Mouse (Mus musculus): ENCODE measurements at regions not wholly inside any gene's neighbourhood (a gene's known extent, or its start where the extent isn't known, plus 50 kb on each side); places are given as distances from the start of the nearest gene placed in this dataset.
"Not testable (repeated sequence)": the region's sequence is repeated elsewhere in the genome, so short reads cannot be mapped to it uniquely, and the experiment has no call there.

DNA sequence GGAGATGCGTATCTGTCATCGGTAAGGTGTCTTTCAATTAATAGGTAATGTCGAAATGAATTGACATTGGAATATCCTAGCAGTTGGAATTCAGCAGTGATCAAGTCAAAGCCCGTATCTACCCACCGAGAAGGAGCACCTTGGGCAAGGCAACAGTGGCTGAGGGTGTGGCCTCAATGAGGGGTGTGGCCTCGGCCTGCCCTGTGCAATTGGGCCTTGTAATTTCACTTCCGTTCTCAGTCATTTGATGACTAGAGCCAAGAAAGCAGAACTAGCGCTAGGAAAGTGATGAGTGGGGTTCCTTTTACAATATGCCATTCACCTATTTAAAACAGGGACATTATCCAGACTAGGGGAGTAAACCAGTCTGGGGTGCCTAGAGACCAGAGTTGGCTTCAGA, 77.6 kb downstream of the Elovl4 start:
- Histone ChIP-seq H3K27me3 (ENCODE audit: insufficient read depth, poor library complexity, severe bottlenecking) (no peaks in the 10 kb centered on the region), H3K36me3 (no peaks in the 10 kb centered on the region), H3K4me3 (no peak overlapping the region), H3K27ac (no peak overlapping the region), H3K4me1 (no peaks in the 10 kb centered on the region), H3K9me3 (no peaks in the 10 kb centered on the region)
- no peak for DNase-seq (ENCODE audit: low spot score)
- WGBS = 81% methylated on average over 8 of the region's 8 CpGs

DNA sequence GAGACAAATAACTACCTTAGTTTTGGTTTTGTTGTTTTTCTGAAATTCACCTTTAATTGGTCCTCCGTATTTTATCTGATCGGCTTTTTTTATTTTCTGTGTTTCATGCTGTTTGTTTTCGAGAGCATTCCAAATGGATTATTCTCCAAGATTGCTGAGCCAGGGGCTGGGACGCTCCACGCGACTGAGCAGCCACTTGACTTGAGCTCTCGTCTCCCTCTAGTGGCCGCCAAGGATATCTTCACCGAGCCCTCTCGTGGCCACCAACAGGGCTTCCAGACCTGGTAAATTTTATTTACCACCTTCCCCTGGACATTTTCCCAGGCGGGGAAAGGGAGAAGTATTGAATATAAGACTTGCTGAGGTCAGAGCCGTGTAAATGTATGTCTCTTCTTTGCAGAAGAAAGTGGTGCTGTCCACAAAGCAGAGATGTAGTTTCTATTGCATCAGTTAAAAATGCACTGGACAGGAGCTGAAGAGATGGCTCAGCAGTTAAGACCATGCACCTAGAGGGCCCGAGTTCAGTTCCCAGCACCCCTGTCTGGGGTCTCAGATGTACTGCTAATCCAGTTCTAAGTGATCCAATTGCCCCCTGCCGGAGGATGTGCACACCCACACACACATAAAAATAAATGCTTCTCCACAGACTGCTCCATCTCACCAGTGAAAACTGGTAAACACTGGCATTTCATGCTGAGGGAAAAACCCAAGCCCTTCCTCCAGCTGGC, 78.5 kb downstream of the Elovl4 start:
- Histone ChIP-seq H3K27me3 (ENCODE audit: insufficient read depth, poor library complexity, severe bottlenecking) (no peaks in the 10 kb centered on the region), H3K4me1 (no peaks in the 10 kb centered on the region), H3K27ac (no peak overlapping the region), H3K9me3 (no peaks in the 10 kb centered on the region), H3K4me3 (peak overlapping the region; percentile 51), H3K36me3 (no peaks in the 10 kb centered on the region)
- WGBS = 12% methylated on average over 14 of the region's 14 CpGs
- DNase-seq (ENCODE audit: low spot score) = peak; percentile 85

DNA sequence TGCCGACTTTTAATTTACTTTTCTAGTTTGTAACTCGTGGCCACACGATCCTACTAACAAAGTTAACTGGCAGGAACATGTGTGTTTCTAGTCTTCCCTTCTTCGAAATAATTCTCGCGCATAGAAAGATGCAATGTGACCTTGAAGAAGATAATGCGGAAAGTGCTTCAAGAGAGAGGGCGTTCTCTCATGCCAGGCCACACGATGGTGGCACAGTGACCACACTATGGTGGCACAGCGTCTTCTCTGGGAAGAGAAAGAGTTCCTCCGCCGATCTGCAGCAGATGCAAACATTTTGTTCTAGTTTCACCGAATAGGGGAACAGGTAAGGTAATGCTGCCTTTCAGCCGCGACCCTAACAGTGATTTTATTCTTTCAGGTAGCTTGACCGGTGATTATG, 79.1 kb downstream of the Elovl4 start:
- no peaks in the 10 kb centered on the region for H3K27me3 ChIP-seq (ENCODE audit: insufficient read depth, poor library complexity, severe bottlenecking)
- no peak for DNase-seq (ENCODE audit: low spot score)
- no peaks in the 10 kb centered on the region for H3K36me3 ChIP-seq
- peak overlapping the region; percentile 36; the same call in 1 of the 2 replicates for H3K27ac ChIP-seq
- 40% methylated on average over 16 of the region's 16 CpGs for WGBS
- no peaks in the 10 kb centered on the region for H3K4me1 ChIP-seq
- H3K9me3 ChIP-seq = no peaks in the 10 kb centered on the region
- H3K4me3 ChIP-seq = peak overlapping the region; percentile 51

DNA sequence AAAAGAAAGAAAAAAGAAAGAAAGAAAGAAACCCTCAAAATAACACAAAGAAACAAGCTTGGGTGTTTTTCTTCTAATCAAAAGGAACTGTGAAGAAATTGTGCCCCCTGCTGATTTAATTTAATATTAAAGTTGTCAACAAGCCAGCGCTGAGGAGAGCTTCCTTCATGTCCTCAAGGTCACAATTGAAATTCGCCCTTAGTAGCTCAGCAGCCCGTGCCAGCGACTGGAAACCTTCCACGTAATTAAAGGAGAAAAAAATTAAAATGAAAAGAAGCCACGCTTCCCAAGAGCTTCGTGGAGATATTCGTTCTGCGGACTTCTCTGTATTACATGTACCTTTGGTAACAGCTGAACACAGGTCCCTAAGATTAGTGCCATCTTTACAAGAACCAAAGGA, 80.0 kb downstream of the Elovl4 start:
- Histone ChIP-seq H3K27me3 (ENCODE audit: insufficient read depth, poor library complexity, severe bottlenecking) (no peaks in the 10 kb centered on the region), H3K27ac (no peak overlapping the region), H3K36me3 (no peaks in the 10 kb centered on the region), H3K9me3 (no peaks in the 10 kb centered on the region), H3K4me3 (no peak overlapping the region), H3K4me1 (no peaks in the 10 kb centered on the region)
- DNase-seq (ENCODE audit: low spot score) = no peak
- WGBS = 55% methylated on average over 9 of the region's 9 CpGs

DNA sequence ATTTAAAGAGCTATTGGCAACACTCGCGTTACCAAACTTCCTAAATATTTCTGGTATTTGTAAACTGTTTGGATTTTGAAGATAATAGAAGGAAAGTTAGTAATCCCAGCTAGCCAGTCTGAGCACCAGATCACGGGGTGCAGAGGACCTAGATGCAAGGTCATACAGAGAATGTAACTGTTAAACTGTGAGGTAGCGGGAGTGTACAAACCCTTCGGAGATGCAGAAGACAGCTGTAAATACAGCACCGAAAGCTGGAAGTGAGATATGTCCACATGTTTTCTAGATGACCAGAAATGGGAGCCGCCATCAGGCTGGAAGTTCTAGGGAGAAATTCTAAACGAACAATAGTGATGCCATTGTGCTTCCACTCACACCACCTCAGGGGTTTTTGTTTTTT, 80.5 kb downstream of the Elovl4 start:
- no peaks in the 10 kb centered on the region for H3K27me3 ChIP-seq (ENCODE audit: insufficient read depth, poor library complexity, severe bottlenecking)
- H3K27ac ChIP-seq = no peak overlapping the region
- 69% methylated on average over 8 of the region's 8 CpGs for WGBS
- H3K4me3 ChIP-seq = no peak overlapping the region
- no peaks in the 10 kb centered on the region for H3K36me3 ChIP-seq
- H3K4me1 ChIP-seq = no peaks in the 10 kb centered on the region
- no peak for DNase-seq (ENCODE audit: low spot score)
- no peaks in the 10 kb centered on the region for H3K9me3 ChIP-seq

DNA sequence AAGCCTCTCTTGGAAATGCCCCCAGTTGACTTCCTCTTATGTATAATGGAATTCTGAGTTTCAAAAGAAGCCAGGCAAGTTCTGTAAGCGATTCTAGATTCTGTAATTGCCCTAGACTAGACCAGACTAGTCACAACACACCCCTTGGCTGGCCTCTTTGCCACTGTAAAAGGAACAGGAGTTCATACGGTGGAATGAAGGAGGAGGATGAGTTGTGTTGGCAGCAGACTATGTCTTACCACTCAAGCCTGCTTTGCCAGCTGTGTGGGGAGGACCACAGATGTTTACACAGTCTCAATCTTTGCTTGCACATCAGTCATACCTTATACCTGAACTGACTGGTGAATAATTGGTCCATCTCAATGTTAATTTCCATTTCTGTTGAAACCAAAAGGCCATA, 85.1 kb downstream of the Elovl4 start:
- whole genome bisulfite sequencing = 64% methylated on average over 2 of the region's 2 CpGs
- Histone ChIP-seq H3K27ac (no peak overlapping the region), H3K36me3 (no peaks in the 10 kb centered on the region), H3K9me3 (no peaks in the 10 kb centered on the region), H3K4me1 (peaks cover 21% of the 10 kb centered on the region; the same call in 1 of the 2 replicates), H3K4me3 (no peak overlapping the region), H3K27me3 (ENCODE audit: insufficient read depth, poor library complexity, severe bottlenecking) (no peaks in the 10 kb centered on the region)
- DNase-seq (ENCODE audit: low spot score) = no peak

DNA sequence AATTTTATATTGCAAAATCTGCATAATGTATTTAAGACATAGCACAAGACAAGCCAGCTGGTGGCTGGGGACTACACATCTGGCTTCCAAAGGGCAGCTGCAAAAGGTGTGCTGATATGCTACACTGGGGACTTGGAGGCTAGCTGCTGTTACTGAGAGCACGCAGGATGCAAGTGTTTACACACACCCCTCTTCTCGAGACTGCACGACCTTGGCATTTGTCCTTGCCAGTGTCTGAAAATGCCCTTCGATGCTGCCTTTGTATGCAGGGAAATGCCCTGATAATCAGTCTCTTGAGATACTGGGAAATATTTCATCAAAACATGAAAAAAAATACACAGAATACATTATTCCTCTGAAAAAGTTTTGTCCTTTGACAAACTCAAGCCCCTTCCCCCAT, 86.3 kb downstream of the Elovl4 start:
- no peak overlapping the region for H3K27ac ChIP-seq
- no peaks in the 10 kb centered on the region for H3K9me3 ChIP-seq
- H3K4me3 ChIP-seq = no peak overlapping the region
- H3K36me3 ChIP-seq = no peaks in the 10 kb centered on the region
- H3K27me3 ChIP-seq (ENCODE audit: insufficient read depth, poor library complexity, severe bottlenecking) = no peaks in the 10 kb centered on the region
- WGBS = 56% methylated on average over 4 of the region's 4 CpGs
- DNase-seq (ENCODE audit: low spot score) = no peak
- peaks cover 21% of the 10 kb centered on the region; the same call in 1 of the 2 replicates for H3K4me1 ChIP-seq

DNA sequence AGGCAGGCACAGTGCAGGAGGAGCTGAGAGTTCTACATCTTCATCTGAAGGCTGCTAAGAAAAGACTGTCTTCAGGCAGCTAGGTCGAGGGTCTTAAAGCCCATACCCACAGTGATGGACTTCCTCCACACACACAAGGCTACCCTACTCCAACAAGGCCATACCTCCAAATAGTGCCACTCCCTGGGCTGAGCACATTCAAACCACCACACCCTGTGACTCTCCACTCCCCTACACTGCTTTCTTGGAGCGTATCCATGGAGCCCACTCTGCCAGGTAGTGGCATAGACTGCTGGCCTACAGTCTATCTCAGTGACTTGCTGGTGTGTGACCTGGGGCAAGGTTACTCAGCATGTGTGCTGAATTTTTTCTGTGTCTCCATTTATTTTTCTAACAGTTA, 88.0 kb downstream of the Elovl4 start:
- peaks cover 21% of the 10 kb centered on the region; the same call in 1 of the 2 replicates for H3K4me1 ChIP-seq
- not testable (repeated sequence) for H3K27ac ChIP-seq; H3K27me3 ChIP-seq (ENCODE audit: insufficient read depth, poor library complexity, severe bottlenecking); H3K36me3 ChIP-seq; H3K9me3 ChIP-seq; H3K4me3 ChIP-seq
- DNase-seq (ENCODE audit: low spot score) = peak; percentile 55
- 88% methylated on average over 2 of the region's 2 CpGs for WGBS

DNA sequence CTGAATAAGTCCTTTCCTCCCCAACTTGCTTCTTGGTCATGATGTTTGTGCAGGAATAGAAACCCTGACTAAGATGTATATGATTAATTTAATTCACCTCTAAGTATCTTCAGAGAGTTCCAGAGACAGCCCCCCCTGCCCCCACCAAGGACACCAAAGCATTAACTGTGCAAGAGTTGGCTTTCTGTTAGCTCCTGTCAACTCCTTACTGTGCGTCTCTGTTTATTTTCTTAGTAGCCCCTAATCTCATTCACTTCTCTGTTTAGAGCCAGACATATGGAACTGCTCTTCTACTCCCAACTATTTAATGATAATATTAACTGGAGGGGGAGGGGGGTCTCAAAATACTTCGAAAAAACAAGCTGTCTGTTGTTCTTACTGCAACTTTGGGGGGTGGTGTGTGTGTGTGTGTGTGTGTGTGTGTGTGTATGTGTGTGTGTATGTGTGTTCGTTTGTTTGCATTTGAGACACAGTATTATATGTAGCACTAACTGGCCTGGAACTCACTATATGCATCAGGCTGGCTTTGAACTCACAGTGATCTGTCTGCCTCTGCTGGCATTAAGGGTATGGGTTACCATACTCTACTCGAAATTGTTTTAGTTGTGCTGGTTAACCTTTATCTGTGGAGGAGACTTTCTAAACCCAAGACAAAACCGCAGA, 89.8 kb downstream of the Elovl4 start:
- peaks cover 21% of the 10 kb centered on the region; the same call in 1 of the 2 replicates for H3K4me1 ChIP-seq
- peak; percentile 58 for DNase-seq (ENCODE audit: low spot score)
- no peak overlapping the region for H3K4me3 ChIP-seq
- no peaks in the 10 kb centered on the region for H3K9me3 ChIP-seq
- WGBS = 54% methylated on average over 5 of the region's 5 CpGs
- no peaks in the 10 kb centered on the region for H3K27me3 ChIP-seq (ENCODE audit: insufficient read depth, poor library complexity, severe bottlenecking)
- H3K36me3 ChIP-seq = no peaks in the 10 kb centered on the region
- no peak overlapping the region for H3K27ac ChIP-seq

DNA sequence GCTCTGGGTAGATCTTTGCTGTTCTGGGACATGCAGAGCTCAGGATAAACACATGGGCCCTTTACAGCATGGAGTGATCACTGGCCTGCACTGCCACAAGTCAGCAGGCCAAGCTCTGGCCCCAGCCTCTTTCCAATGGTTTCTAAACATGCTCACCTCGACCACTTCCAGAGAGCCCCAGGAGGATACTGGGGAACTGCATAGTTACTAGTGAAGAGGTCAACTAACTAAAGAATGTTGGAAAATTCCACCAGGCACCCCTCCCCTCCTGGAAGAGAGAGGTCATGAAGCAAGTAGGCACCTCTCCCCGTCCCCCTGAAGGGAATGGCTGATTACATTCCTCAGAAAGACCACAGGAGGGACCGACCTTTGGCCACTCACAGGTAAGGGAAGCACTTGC, 98.7 kb downstream of the Elovl4 start:
- Histone ChIP-seq H3K9me3 (no peaks in the 10 kb centered on the region), H3K4me3 (no peak overlapping the region), H3K27ac (no peak overlapping the region), H3K36me3 (no peaks in the 10 kb centered on the region), H3K4me1 (no peaks in the 10 kb centered on the region), H3K27me3 (ENCODE audit: insufficient read depth, poor library complexity, severe bottlenecking) (no peaks in the 10 kb centered on the region)
- peak; percentile 56 for DNase-seq (ENCODE audit: low spot score)
- 62% methylated on average over 3 of the region's 3 CpGs for WGBS

DNA sequence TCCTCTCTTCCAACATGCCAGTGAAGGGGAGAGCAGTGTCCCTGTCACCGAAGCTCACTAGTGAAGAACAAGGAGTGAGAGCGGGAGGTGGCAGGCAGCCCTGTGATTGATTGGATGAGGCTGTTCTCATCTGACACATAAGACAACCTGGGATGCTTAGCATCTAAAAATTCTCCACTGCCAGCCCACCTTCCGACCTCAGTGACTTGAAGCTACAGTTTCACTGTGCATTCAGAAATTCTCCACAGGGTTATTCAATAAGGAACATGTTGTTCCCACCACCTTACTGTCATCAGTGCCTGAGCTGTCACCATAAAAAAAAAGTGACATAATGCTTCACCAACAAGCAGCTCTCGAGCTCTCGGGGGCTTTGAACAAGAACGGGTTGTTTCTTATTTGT, 100.0 kb downstream of the Elovl4 start:
- H3K4me1 ChIP-seq = no peaks in the 10 kb centered on the region
- no peaks in the 10 kb centered on the region for H3K9me3 ChIP-seq
- no peak overlapping the region for H3K27ac ChIP-seq
- peak; percentile 47 for DNase-seq (ENCODE audit: low spot score)
- no peak overlapping the region for H3K4me3 ChIP-seq
- H3K27me3 ChIP-seq (ENCODE audit: insufficient read depth, poor library complexity, severe bottlenecking) = no peaks in the 10 kb centered on the region
- WGBS = 76% methylated on average over 6 of the region's 6 CpGs
- H3K36me3 ChIP-seq = no peaks in the 10 kb centered on the region

DNA sequence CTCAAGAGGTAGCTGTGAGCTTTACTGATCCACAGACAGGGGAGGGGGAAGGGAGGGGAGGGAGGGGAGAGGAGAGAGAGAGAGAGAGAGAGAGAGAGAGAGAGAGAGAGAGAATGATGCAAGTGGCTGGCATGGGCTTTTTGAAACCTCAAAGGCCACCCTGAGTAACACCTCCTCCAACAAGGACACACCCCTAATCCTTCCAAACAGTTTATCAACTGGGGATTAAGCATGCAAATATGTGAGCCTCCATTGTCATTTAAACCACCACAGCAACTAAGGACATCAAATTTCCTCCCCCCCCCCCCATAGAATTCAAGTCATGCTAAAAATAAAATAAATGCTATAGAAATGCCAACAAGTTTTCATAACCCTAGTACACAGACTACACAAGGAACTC, 101.9 kb downstream of the Elovl4 start:
- no peaks in the 10 kb centered on the region for H3K27me3 ChIP-seq (ENCODE audit: insufficient read depth, poor library complexity, severe bottlenecking)
- no peaks in the 10 kb centered on the region for H3K4me1 ChIP-seq
- H3K27ac ChIP-seq = no peak overlapping the region
- peak; percentile 41 for DNase-seq (ENCODE audit: low spot score)
- no peaks in the 10 kb centered on the region for H3K9me3 ChIP-seq
- no peak overlapping the region for H3K4me3 ChIP-seq
- no peaks in the 10 kb centered on the region for H3K36me3 ChIP-seq

DNA sequence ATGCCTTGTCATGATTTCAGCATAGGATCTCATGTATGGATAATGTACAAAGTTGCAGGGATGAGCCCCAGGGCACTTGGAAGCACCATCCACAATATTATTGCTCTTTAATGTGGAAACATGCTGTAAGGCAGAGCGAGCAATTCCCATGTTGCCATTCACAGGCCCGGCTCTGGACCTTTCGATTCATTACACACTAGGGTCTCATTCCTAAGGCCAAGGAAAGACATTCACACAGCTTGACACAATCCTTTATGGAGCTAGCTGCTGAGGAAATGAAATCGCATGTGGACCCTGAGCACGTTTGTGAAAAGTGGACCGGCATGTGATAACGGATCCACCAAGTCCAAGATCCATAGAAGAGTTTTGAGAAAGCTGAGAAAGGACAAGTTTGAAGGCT, 105.2 kb downstream of the Elovl4 start:
- Histone ChIP-seq H3K27me3 (ENCODE audit: insufficient read depth, poor library complexity, severe bottlenecking) (no peaks in the 10 kb centered on the region), H3K4me3 (no peak overlapping the region), H3K4me1 (no peaks in the 10 kb centered on the region), H3K36me3 (no peaks in the 10 kb centered on the region), H3K9me3 (no peaks in the 10 kb centered on the region), H3K27ac (no peak overlapping the region)
- DNase-seq (ENCODE audit: low spot score) = peak; percentile 54
- WGBS = 90% methylated on average over 7 of the region's 7 CpGs

DNA sequence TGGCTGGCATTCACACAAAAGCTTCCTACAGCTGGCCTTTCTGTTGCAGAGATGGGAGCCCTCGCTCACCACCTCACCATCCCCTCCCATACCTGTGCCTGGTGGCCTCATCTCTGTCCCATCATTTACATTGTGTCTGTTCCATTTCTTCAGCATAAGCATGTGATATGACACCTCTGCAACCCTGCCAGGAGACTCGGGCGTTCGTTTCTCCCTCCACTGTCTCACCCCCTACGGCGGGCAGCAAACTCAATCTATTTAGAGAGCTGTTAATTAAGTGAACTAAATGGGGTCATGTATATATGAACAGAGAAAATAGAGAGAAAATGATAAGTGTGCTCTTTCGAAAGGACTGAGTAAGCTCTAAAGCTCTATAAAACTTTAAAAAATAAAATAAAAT, 106.0 kb downstream of the Elovl4 start:
- DNase-seq (ENCODE audit: low spot score) = no peak
- WGBS = 82% methylated on average over 7 of the region's 7 CpGs
- no peaks in the 10 kb centered on the region for H3K9me3 ChIP-seq
- no peaks in the 10 kb centered on the region for H3K36me3 ChIP-seq
- no peak overlapping the region for H3K4me3 ChIP-seq
- no peak overlapping the region for H3K27ac ChIP-seq
- no peaks in the 10 kb centered on the region for H3K27me3 ChIP-seq (ENCODE audit: insufficient read depth, poor library complexity, severe bottlenecking)
- H3K4me1 ChIP-seq = no peaks in the 10 kb centered on the region
